Mouse (Mus musculus) layer of hippocampus, adult 8-10 months (tissue): Measurements from ENCODE around the gene 1700001J03Rik. TPM values are rescaled to one million over a fixed set of nuclear protein-coding genes. Genes with fewer than 3 reads are reported as not detected.
"Not testable (repeated sequence)": the region's sequence is repeated elsewhere in the genome, so short reads cannot be mapped to it uniquely, and the experiment has no call there.

Experiments used
- DNase-seq, 2 experiments: peaks; one replicate each; pipeline ENCODE4 v3.0.0; 2022; ENCODE audit warnings: low spot score in 2 of 2
- total RNA-seq, 4 experiments: library from RNA; stranded (reverse); gene quantifications; 2 replicates each; pipeline ENCODE4 v1.2.4; 2022

1700001J03Rik gene
- total RNA-seq, 4 experiments from 2014 or later = 1.6 to 3.8 (median 2.2) TPM

GRCm38 (mm10) chr5:146188712-146189111 lies 3.6 kb upstream of the 1700001J03Rik start:
- no peak for DNase-seq

DNA sequence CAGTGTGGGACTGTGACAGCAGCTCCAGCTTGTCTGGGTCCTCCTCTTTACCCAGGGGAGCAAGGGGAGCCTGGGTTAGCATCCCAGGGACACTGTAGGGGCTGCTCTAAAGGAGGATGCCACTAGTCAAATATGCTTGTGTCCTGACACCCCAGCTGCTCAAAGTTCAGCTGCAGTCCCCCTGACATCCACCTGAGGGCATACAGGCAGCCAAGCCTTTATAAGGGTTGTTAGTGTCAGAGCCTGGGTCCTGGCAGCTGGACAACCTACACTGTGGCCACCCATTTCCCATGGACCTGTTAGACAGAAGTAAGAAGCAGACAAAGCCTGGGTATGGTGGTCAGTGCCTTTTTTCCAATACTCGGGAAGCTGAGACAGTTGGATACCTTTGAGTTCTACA lies 3.0 kb upstream of the 1700001J03Rik start:
- no peak for DNase-seq

DNA sequence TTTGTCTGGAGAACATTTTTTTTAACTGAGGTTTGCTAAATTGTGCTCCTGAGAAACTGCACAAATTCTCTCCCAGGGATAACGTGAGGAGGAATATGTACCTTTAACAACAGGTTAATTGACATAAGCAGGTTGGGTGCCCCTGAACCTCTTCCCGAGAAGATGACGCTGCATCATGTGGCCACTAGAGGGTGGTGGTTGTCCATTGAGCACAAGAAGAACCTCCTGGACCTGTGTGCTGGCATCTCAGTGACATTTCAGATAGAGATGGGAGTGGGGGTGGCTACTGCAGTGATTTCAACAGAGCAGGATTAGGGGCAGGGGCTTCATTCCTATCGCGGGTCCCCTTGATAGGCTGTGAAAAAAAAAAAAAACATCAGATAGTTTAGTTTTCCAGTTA lies 2.3 kb upstream of the 1700001J03Rik start:
- DNase-seq = peak; percentile 22 to 61

DNA sequence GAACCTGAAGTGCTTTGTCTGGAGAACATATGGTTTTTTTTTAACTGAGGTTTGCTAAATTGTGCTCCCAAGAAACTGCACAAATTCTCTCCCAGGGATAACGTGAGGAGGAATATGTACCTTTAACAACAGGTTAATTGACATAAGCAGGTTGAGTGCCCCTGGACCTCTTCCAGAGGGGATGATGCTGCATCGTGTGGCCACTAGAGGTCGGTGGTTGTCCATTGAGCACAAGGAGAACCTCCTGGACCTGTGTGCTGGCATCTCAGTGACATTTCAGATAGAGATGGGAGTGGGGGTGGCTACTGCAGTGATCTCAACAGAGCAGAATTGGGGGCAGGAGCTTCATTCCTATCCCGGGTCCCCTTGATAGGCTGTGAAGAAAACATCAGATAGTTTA lies 12.4 kb downstream of the 1700001J03Rik start:
- not testable (repeated sequence) for DNase-seq

- not testable (repeated sequence) for DNase-seq
Observed at GRCm38 (mm10) chr5:146170621-146171020, 14.5 kb downstream of the 1700001J03Rik start, which contains the start of gene Gm6309. Gm6309 (minus strand) TSS chr5:146170721.

GRCm38 (mm10) chr5:146160439-146160838 lies 24.7 kb downstream of the 1700001J03Rik start, which contains the start of gene Gm5565:
Gm5565 (minus strand) TSS chr5:146160539.
- DNase-seq = not testable (repeated sequence)

- DNase-seq = not testable (repeated sequence)
Observed at GRCm38 (mm10) chr5:146158326-146158725, 26.8 kb downstream of the 1700001J03Rik start.

GRCm38 (mm10) chr5:146150454-146150853 lies 34.6 kb downstream of the 1700001J03Rik start:
- no peak for DNase-seq

GRCm38 (mm10) chr5:146147903-146148302 lies 37.2 kb downstream of the 1700001J03Rik start:
- no peak for DNase-seq

Other genes with a start within 250 kb of the 1700001J03Rik start
- gene Cyp3a25, start 175.7 kb downstream of the 1700001J03Rik start, total RNA-seq = not detected
- gene Cyp3a59, start 106.0 kb downstream of the 1700001J03Rik start, total RNA-seq = not detected
- gene Gm5565, start 24.8 kb downstream of the 1700001J03Rik start, total RNA-seq = not detected
- gene Gm6309, start 14.6 kb downstream of the 1700001J03Rik start, total RNA-seq = not detected
- 10 to 100 TPM; 61.5 to 72.1 (median 64.0) TPM for gene Rnf6, start 36.3 kb upstream of the 1700001J03Rik start, total RNA-seq
- gene Cdk8, start 45.9 kb upstream of the 1700001J03Rik start, total RNA-seq = 10 to 100 TPM; 37.7 to 47.3 (median 42.7) TPM
- gene Wasf3, start 199.7 kb upstream of the 1700001J03Rik start, total RNA-seq = 100 to 1,000 TPM in 1 of 4 experiments, 10 to 100 TPM in 3; 92.2 to 101 (median 96.8) TPM